Mouse (Mus musculus): ENCODE data around the gene Zfp758. TPM values are rescaled to one million over a fixed set of nuclear protein-coding genes. Genes with fewer than 3 reads are reported as not detected.
A peak's percentile ranks its signal among the peaks of the same experiment; 100 is the strongest.

Zfp758 gene
- polyA plus RNA-seq, 1 experiment, result 0.09 TPM

GRCm38 (mm10) chr17:22424636-22425354, 63.5 kb downstream of the Zfp758 start:
- peak overlapping the region; percentile 94 for H3K4me3 ChIP-seq (replicated peaks)
- TF ChIP-seq FLI1 (IDR thresholded peaks at IDR 0.05; ENCODE audit: low read length), result no peak
- TF ChIP-seq GATA1 (IDR thresholded peaks at IDR 0.05; ENCODE audit: borderline replicate concordance, low read length), result no peak
- H3K27me3 ChIP-seq (replicated peaks), result no peaks in the 10 kb centered on the region
- peaks cover 3% of the 10 kb centered on the region; the same call in 1 of the 2 replicates for H3K4me1 ChIP-seq
- H3K36me3 ChIP-seq (replicated peaks; ENCODE audit: low read length), result no peaks in the 10 kb centered on the region
- H3K9me3 ChIP-seq, result no peaks in the 10 kb centered on the region

Other genes with a start within 250 kb of the Zfp758 start
- gene Zfp947, start 195.3 kb upstream of the Zfp758 start, polyA plus RNA-seq (2012; ENCODE audit: insufficient read depth, low replicate concordance), result not detected in 2 replicates
- 0.23 TPM in 1 of 2 replicates, not detected in the other for gene Zfp994, start 135.8 kb upstream of the Zfp758 start, polyA plus RNA-seq (2012; ENCODE audit: insufficient read depth, low replicate concordance)
- 0.43 TPM in 1 of 2 replicates, not detected in the other for gene CT030661.1, start 46.6 kb upstream of the Zfp758 start, polyA plus RNA-seq (2012; ENCODE audit: insufficient read depth, low replicate concordance)
- 0.53 TPM in 1 of 2 replicates, not detected in the other for gene Zfp944, start 53 bp upstream of the Zfp758 start, polyA plus RNA-seq (2012; ENCODE audit: insufficient read depth, low replicate concordance)
- 0.65 TPM in 1 of 2 replicates, not detected in the other for gene Zfp946, start 62.8 kb downstream of the Zfp758 start, polyA plus RNA-seq (2012; ENCODE audit: insufficient read depth, low replicate concordance)
- not detected in 2 replicates for gene Vmn2r111, start 212.0 kb downstream of the Zfp758 start, polyA plus RNA-seq (2012; ENCODE audit: insufficient read depth, low replicate concordance)
- gene Vmn2r112, start 239.5 kb downstream of the Zfp758 start, polyA plus RNA-seq (2012; ENCODE audit: insufficient read depth, low replicate concordance), result not detected in 2 replicates

Data from megakaryocyte, embryonic 14.5 days (primary cell).